Mouse (Mus musculus) thymus, adult 2 months (tissue): Measurements from ENCODE around the gene Tacc2. TPM values are rescaled to one million over a fixed set of nuclear protein-coding genes. Genes with fewer than 3 reads are reported as not detected.
"Not testable (repeated sequence)": the region's sequence is repeated elsewhere in the genome, so short reads cannot be mapped to it uniquely, and the experiment has no call there.

Experiments used
- DNase-seq: peaks from one replicate; pipeline ENCODE4 v3.0.0; 2021
- H3K27ac ChIP-seq: fragments of 200-500 bp; 2 replicates; pipeline ENCODE4 v1.5.1; 2012; ENCODE audit warnings: low read length, control low read depth; ENCODE audit not compliant: control insufficient read depth, insufficient read depth
- H3K27me3 ChIP-seq: fragments of 200-500 bp; 2 replicates; pipeline ENCODE4 v1.6.1; 2012; ENCODE audit warnings: mild to moderate bottlenecking, low read length, moderate library complexity, mixed read lengths; ENCODE audit not compliant: control insufficient read depth, insufficient read depth
- H3K36me3 ChIP-seq: fragments of 200-500 bp; 2 replicates; pipeline ENCODE4 v1.6.1; 2012; ENCODE audit warnings: mild to moderate bottlenecking, low read length, moderate library complexity; ENCODE audit not compliant: control insufficient read depth, insufficient read depth
- H3K4me1 ChIP-seq: fragments of 200-500 bp; replicated peaks from 2 replicates; pipeline ENCODE4 v1.6.1; 2012; ENCODE audit warnings: low read length; ENCODE audit not compliant: control insufficient read depth, insufficient read depth
- H3K4me3 ChIP-seq: fragments of 200-500 bp; 2 replicates; pipeline ENCODE4 v1.5.1; 2012; ENCODE audit warnings: mild to moderate bottlenecking, low read length, control low read depth, moderate library complexity; ENCODE audit not compliant: control insufficient read depth, insufficient read depth
- CTCF ChIP-seq: fragments of 200-500 bp; IDR thresholded peaks from 2 replicates; pipeline ENCODE4 v1.5.1; 2012; ENCODE audit warnings: mild to moderate bottlenecking, control low read depth, low read length, moderate library complexity, borderline replicate concordance; ENCODE audit not compliant: control insufficient read depth, poor library complexity, insufficient read depth; ENCODE audit errors: extremely low read depth
- POLR2A ChIP-seq: fragments of 200-500 bp; IDR thresholded peaks from 2 replicates; pipeline ENCODE4 v1.6.1; 2012; ENCODE audit warnings: mild to moderate bottlenecking, low read length, control low read depth, moderate library complexity; ENCODE audit not compliant: control insufficient read depth, poor library complexity, insufficient read depth; ENCODE audit errors: extremely low read depth
- WGBS: fragments of 180-500 bp; shearing (Covaris S2); methylation state at CpG from one replicate; pipeline ENCODE4 v1.1.7; 2018; 5-methylcytosine and 5-hydroxymethylcytosine counted together
- polyA plus RNA-seq: library from polyadenylated mRNA; depleted of rRNA; stranded (reverse); fragments of >200 nt; gene quantifications from 2 replicates; pipeline ENCODE4 v1.2.3, GENCODE M21; 2012

Tacc2 gene
- polyA plus RNA-seq, 1 experiment = 41.1 TPM

GRCm38 (mm10) chr7:130576981-130577380 lies 257 bp upstream of the Tacc2 start:
- no peaks in the 10 kb centered on the region for H3K36me3 ChIP-seq
- H3K4me3 ChIP-seq = no peak overlapping the region
- no peak for DNase-seq

GRCm38 (mm10) chr7:130578066-130578465 lies 828 bp downstream of the Tacc2 start:
- Histone ChIP-seq H3K4me3 (no peak overlapping the region), H3K4me1 (0 out of 2 replicates have a peak, but pooled peaks cover 3% of the 10 kb centered on the region), H3K27ac (no peak overlapping the region), H3K27me3 (no peaks in the 10 kb centered on the region), H3K36me3 (no peaks in the 10 kb centered on the region)
- no peak for DNase-seq
- 97% methylated on average over 2 of the region's 2 CpGs for WGBS
- TF ChIP-seq POLR2A (no peak), CTCF (no peak)

More at GRCm38 (mm10) chr7:130576981-130577380, 257 bp upstream of the Tacc2 start:
- WGBS = 23% methylated on average over 10 of the region's 10 CpGs
- 0 out of 2 replicates have a peak, but pooled peaks cover 3% of the 10 kb centered on the region for H3K4me1 ChIP-seq
- TF ChIP-seq POLR2A (no peak), CTCF (no peak)
- no peaks in the 10 kb centered on the region for H3K27me3 ChIP-seq
- no peak overlapping the region for H3K27ac ChIP-seq

GRCm38 (mm10) chr7:130578607-130579006 lies 1.4 kb downstream of the Tacc2 start:
- WGBS = 98% methylated on average over 5 of the region's 5 CpGs
- no peaks in the 10 kb centered on the region for H3K36me3 ChIP-seq
- H3K4me3 ChIP-seq = no peak overlapping the region
- H3K27me3 ChIP-seq = no peaks in the 10 kb centered on the region
- DNase-seq = no peak
- H3K4me1 ChIP-seq = 0 out of 2 replicates have a peak, but pooled peaks cover 3% of the 10 kb centered on the region
- no peak for TF ChIP-seq POLR2A
- no peak for TF ChIP-seq CTCF
- no peak overlapping the region for H3K27ac ChIP-seq

- no peak for DNase-seq
- no peaks in the 10 kb centered on the region for H3K36me3 ChIP-seq
- no peak overlapping the region for H3K27ac ChIP-seq
- WGBS = 85% methylated on average over 2 of the region's 2 CpGs
- no peaks in the 10 kb centered on the region; the same call in 1 of the 2 replicates for H3K27me3 ChIP-seq
- H3K4me1 ChIP-seq = no peaks in the 10 kb centered on the region
- no peak for TF ChIP-seq POLR2A
- no peak for TF ChIP-seq CTCF
- H3K4me3 ChIP-seq = no peak overlapping the region
These were observed 9.4 kb downstream of the Tacc2 start for GRCm38 (mm10) chr7:130586521-130587072.

- DNase-seq = no peak
- no peak overlapping the region for H3K4me3 ChIP-seq
- H3K36me3 ChIP-seq = no peaks in the 10 kb centered on the region
- TF ChIP-seq POLR2A (no peak), CTCF (no peak)
- H3K27ac ChIP-seq = no peak overlapping the region
- H3K27me3 ChIP-seq = no peaks in the 10 kb centered on the region; the same call in 1 of the 2 replicates
- 82% methylated on average over 13 of the region's 13 CpGs for WGBS
- H3K4me1 ChIP-seq = no peaks in the 10 kb centered on the region
These were observed 13.0 kb downstream of the Tacc2 start for GRCm38 (mm10) chr7:130590081-130590828.

GRCm38 (mm10) chr7:130590845-130591437 lies 13.7 kb downstream of the Tacc2 start:
- no peak overlapping the region for H3K27ac ChIP-seq
- TF ChIP-seq POLR2A (no peak), CTCF (no peak)
- no peaks in the 10 kb centered on the region for H3K4me1 ChIP-seq
- H3K4me3 ChIP-seq = no peak overlapping the region
- DNase-seq = no peak
- H3K36me3 ChIP-seq = no peaks in the 10 kb centered on the region
- 48% methylated on average over 8 of the region's 8 CpGs for WGBS
- H3K27me3 ChIP-seq = no peaks in the 10 kb centered on the region; the same call in 1 of the 2 replicates

- not testable (repeated sequence) for H3K4me3 ChIP-seq, H3K36me3 ChIP-seq, H3K4me1 ChIP-seq, DNase-seq, H3K27me3 ChIP-seq, H3K27ac ChIP-seq
- no CpG with 5 or more reads among the region's 11 CpGs for WGBS
These were observed 15.7 kb downstream of the Tacc2 start for GRCm38 (mm10) chr7:130592975-130593374.

GRCm38 (mm10) chr7:130593375-130594239 lies 16.4 kb downstream of the Tacc2 start:
- WGBS = 80% methylated on average over 9 of the region's 11 CpGs
- not testable (repeated sequence) for H3K4me1 ChIP-seq, DNase-seq, H3K4me3 ChIP-seq, H3K27me3 ChIP-seq, H3K27ac ChIP-seq, H3K36me3 ChIP-seq

GRCm38 (mm10) chr7:130596079-130596855 lies 19.0 kb downstream of the Tacc2 start:
- not testable (repeated sequence) for H3K4me1 ChIP-seq, H3K36me3 ChIP-seq, H3K27ac ChIP-seq, H3K27me3 ChIP-seq, H3K4me3 ChIP-seq, DNase-seq
- WGBS = 62% methylated on average over 9 of the region's 19 CpGs
